Mouse (Mus musculus) spleen, postnatal 4 days (tissue): ENCODE measurements around the gene Alg9.
A peak's percentile ranks its signal among the peaks of the same experiment; 100 is the strongest.

Source experiments
- DNase-seq, 2 experiments: peaks; one replicate each; pipeline ENCODE4 v3.0.0; 2022; ENCODE audit warnings: low spot score in 2 of 2

The Alg9 gene

GRCm38 (mm10) chr9:50756711-50757110, 18.1 kb upstream of the Alg9 start:
- no peak for DNase-seq

GRCm38 (mm10) chr9:50761520-50762243, 13.1 kb upstream of the Alg9 start:
- no peak for DNase-seq

GRCm38 (mm10) chr9:50763331-50763730, 11.5 kb upstream of the Alg9 start:
- DNase-seq: no peak

- no peak for DNase-seq
These were observed 7.2 kb upstream of the Alg9 start for GRCm38 (mm10) chr9:50767531-50768106.

GRCm38 (mm10) chr9:50768107-50769002, 6.5 kb upstream of the Alg9 start, which contains the start of gene Fdxacb1:
Gene Fdxacb1 (plus strand): TSS chr9:50768236.
- DNase-seq: peak; percentile 95 to 98

GRCm38 (mm10) chr9:50770011-50770410, 4.8 kb upstream of the Alg9 start:
- no peak for DNase-seq

GRCm38 (mm10) chr9:50774026-50774462, 775 bp upstream of the Alg9 start:
- no peak for DNase-seq

- no peak for DNase-seq
These were observed 875 bp downstream of the Alg9 start for GRCm38 (mm10) chr9:50775662-50776126.

GRCm38 (mm10) chr9:50776162-50776760, 1.4 kb downstream of the Alg9 start:
- DNase-seq: no peak

GRCm38 (mm10) chr9:50782155-50782554, 7.3 kb downstream of the Alg9 start:
- peak; percentile 52 to 79 for DNase-seq

GRCm38 (mm10) chr9:50795266-50795665, 20.4 kb downstream of the Alg9 start:
- no peak for DNase-seq

- DNase-seq: no peak
These were observed 22.0 kb downstream of the Alg9 start for GRCm38 (mm10) chr9:50796776-50797175.

- no peak for DNase-seq
These were observed 22.8 kb downstream of the Alg9 start for GRCm38 (mm10) chr9:50797641-50798040.

GRCm38 (mm10) chr9:50798368-50798767, 23.5 kb downstream of the Alg9 start:
- DNase-seq: no peak

- DNase-seq: peak; percentile 75 to 81
These were observed 26.2 kb downstream of the Alg9 start for GRCm38 (mm10) chr9:50800985-50801384.

- DNase-seq: peak; percentile 77 to 84
These were observed 28.3 kb downstream of the Alg9 start for GRCm38 (mm10) chr9:50803055-50803671.

GRCm38 (mm10) chr9:50808471-50808870, 33.7 kb downstream of the Alg9 start:
- no peak for DNase-seq

- DNase-seq: no peak
These were observed 34.3 kb downstream of the Alg9 start for GRCm38 (mm10) chr9:50809146-50809545.

- peak in 1 of 2 experiments; percentile 45 for DNase-seq
These were observed 36.4 kb downstream of the Alg9 start for GRCm38 (mm10) chr9:50811187-50811586.

GRCm38 (mm10) chr9:50811746-50812145, 36.9 kb downstream of the Alg9 start:
- no peak for DNase-seq

GRCm38 (mm10) chr9:50813796-50814195, 39.0 kb downstream of the Alg9 start:
- no peak for DNase-seq
